Mouse (Mus musculus) ES-E14 (cell line): ENCODE measurements around the gene Rasl10b. TPM values are rescaled to one million over a fixed set of nuclear protein-coding genes. Genes with fewer than 3 reads are reported as not detected.

Experiments
- DNase-seq: peaks from one replicate; pipeline ENCODE4 v3.0.0-alpha.2; 2013; ENCODE audit warnings: low read depth, low spot score
- H3K27ac ChIP-seq: 2 replicates; pipeline ENCODE4 v1.5.1; 2012; ENCODE audit warnings: low read depth, mild to moderate bottlenecking, low read length, moderate library complexity, mixed read lengths; ENCODE audit not compliant: poor library complexity, insufficient read depth, severe bottlenecking
- H3K36me3 ChIP-seq: 2 replicates; pipeline ENCODE4 v1.6.1; 2012; ENCODE audit warnings: mild to moderate bottlenecking, low read length, moderate library complexity, mixed read lengths; ENCODE audit not compliant: control insufficient read depth, poor library complexity, insufficient read depth, severe bottlenecking
- H3K4me1 ChIP-seq, 2 experiments: fragments of 150-350 bp in 1 of 2; sonication (generic) in 1 of 2; 2 replicates each; pipeline ENCODE4 v1.6.1; 2012; ENCODE audit warnings: low read length in 2 of 2, mild to moderate bottlenecking in 1 of 2, mixed read lengths in 1 of 2; ENCODE audit not compliant: control insufficient read depth in 2 of 2, insufficient read depth in 2 of 2, poor library complexity in 1 of 2
- H3K4me3 ChIP-seq, 2 experiments: fragments of 150-350 bp in 1 of 2; sonication (generic) in 1 of 2; 2 replicates each; pipeline ENCODE4 v1.5.1; 2012; ENCODE audit warnings: low read length in 2 of 2, low read depth in 1 of 2, mild to moderate bottlenecking in 1 of 2, mixed read lengths in 1 of 2; ENCODE audit not compliant: insufficient read depth in 1 of 2, poor library complexity in 1 of 2, severe bottlenecking in 1 of 2
- H3K9ac ChIP-seq: 2 replicates; pipeline ENCODE4 v1.6.1; 2012; ENCODE audit warnings: low read depth, mild to moderate bottlenecking, low read length, mixed read lengths; ENCODE audit not compliant: poor library complexity, insufficient read depth, severe bottlenecking
- H3K9me3 ChIP-seq: fragments of 150-350 bp; sonication (generic); 2 replicates; pipeline ENCODE4 v1.6.1; 2012; ENCODE audit warnings: low read depth, mild to moderate bottlenecking, low read length; ENCODE audit not compliant: control insufficient read depth, insufficient read depth
- CHD2 ChIP-seq: IDR thresholded peaks from 2 replicates; pipeline ENCODE4 v1.6.1; 2014; ENCODE audit warnings: mild to moderate bottlenecking, low read depth, low read length, inconsistent platforms
- HCFC1 ChIP-seq: IDR thresholded peaks from 2 replicates; pipeline ENCODE4 v1.6.1; 2012; ENCODE audit warnings: low read length, inconsistent platforms, borderline replicate concordance; ENCODE audit not compliant: insufficient read depth
- MAFK ChIP-seq: IDR thresholded peaks from 2 replicates; pipeline ENCODE4 v1.6.1; 2014; ENCODE audit warnings: mild to moderate bottlenecking, low read depth, low read length, inconsistent platforms; ENCODE audit not compliant: insufficient read depth
- ZC3H11A ChIP-seq: IDR thresholded peaks from 2 replicates; pipeline ENCODE4 v1.6.1; 2012; ENCODE audit warnings: low read depth, mild to moderate bottlenecking, inconsistent platforms, low read length, borderline replicate concordance
- ZNF384 ChIP-seq: IDR thresholded peaks from 2 replicates; pipeline ENCODE4 v1.6.1; 2012; ENCODE audit warnings: low read depth, low read length, inconsistent platforms
- in situ Hi-C, 2 experiments: fragments of 600-800 bp; cut with MboI; formaldehyde crosslinking; loops; one replicate each; pipeline ENCODE4 v1.15.1; 2025; ENCODE audit warnings: low sequenced_read_pairs in 2 of 2, inconsistent platforms in 1 of 2; ENCODE audit not compliant: unreplicated experiment in 2 of 2
- total RNA-seq: library from RNA; depleted of rRNA; stranded (reverse); fragments of 300-350 nt; gene quantifications from 2 replicates; pipeline ENCODE4 v1.2.3, GENCODE M21; 2012

Gene Rasl10b
- total RNA-seq, 1 experiment = 1.9 TPM

GRCm38 (mm10) chr11:83443824-83444223 lies 34.9 kb downstream of the Rasl10b start:
- Histone ChIP-seq H3K4me1 (peaks cover 4 to 21% of the 10 kb centered on the region in 2 experiments), H3K9ac (no peak overlapping the region), H3K27ac (no peak overlapping the region), H3K36me3 (0 out of 2 replicates have a peak, but pooled peaks cover 2% of the 10 kb centered on the region), H3K9me3 (no peaks in the 10 kb centered on the region), H3K4me3 (peak overlapping the region in 1 of 2 experiments; percentile 61; a peak in 1 of 4 replicates)
- in situ Hi-C loops = no loop called here
- DNase-seq = no peak
- no peak for TF ChIP-seq HCFC1
- TF ChIP-seq ZC3H11A = no peak
- no peak for TF ChIP-seq CHD2
- no peak for TF ChIP-seq ZNF384
- TF ChIP-seq MAFK = no peak

DNA sequence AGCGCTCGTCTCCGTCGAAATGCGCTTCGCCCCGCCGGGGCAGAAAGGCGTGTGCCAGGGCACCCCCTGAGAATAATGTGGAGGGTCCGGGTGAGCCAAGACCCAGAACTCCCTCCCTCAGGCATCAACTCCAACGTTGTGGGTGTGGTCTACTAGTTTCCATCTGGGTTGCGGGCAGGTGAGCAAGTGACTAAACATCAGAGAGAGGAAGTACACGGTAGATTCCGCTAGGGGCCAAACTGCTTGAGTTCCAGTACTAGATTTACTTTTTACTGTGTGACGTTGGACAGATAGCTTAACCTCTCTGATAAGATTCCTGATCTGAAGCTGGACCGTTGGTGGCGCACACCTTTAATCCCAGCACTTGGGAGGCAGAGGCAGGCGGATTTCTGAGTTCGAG lies 36.1 kb downstream of the Rasl10b start:
- H3K27ac ChIP-seq = no peak overlapping the region
- in situ Hi-C loops = no loop called here
- no peaks in the 10 kb centered on the region for H3K9me3 ChIP-seq
- TF ChIP-seq ZC3H11A (no peak), MAFK (no peak), CHD2 (no peak), HCFC1 (no peak), ZNF384 (no peak)
- H3K4me3 ChIP-seq = peak overlapping the region; percentile 51 to 61
- 0 out of 2 replicates have a peak, but pooled peaks cover 2% of the 10 kb centered on the region for H3K36me3 ChIP-seq
- peak overlapping the region; percentile 42 for H3K9ac ChIP-seq
- H3K4me1 ChIP-seq = peaks cover 4 to 31% of the 10 kb centered on the region in 2 experiments
- DNase-seq = peak; percentile 62

DNA sequence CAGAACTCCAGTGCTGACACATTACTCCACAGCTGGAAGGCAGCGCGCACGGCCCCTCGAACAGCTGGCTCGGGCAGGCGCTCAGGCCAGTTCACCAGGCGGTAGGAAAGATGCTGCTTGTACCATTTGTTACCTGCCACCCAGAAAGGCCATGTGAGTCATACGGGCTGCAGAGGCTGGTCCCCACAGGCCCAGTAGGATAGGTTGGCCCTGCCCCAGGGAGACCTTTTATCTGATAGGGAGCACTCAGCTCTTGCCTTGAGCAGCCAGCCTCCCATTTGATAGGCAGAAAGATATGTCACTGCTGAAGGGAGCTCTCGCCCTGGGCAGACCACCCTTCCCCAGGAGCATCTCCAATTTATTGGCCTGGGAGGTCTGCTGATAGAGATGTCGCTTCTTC lies 38.7 kb downstream of the Rasl10b start:
- in situ Hi-C loops = no loop called here
- Histone ChIP-seq H3K4me1 (peaks cover 4 to 31% of the 10 kb centered on the region in 2 experiments), H3K27ac (no peak overlapping the region; the same call in 1 of the 2 replicates)

DNA sequence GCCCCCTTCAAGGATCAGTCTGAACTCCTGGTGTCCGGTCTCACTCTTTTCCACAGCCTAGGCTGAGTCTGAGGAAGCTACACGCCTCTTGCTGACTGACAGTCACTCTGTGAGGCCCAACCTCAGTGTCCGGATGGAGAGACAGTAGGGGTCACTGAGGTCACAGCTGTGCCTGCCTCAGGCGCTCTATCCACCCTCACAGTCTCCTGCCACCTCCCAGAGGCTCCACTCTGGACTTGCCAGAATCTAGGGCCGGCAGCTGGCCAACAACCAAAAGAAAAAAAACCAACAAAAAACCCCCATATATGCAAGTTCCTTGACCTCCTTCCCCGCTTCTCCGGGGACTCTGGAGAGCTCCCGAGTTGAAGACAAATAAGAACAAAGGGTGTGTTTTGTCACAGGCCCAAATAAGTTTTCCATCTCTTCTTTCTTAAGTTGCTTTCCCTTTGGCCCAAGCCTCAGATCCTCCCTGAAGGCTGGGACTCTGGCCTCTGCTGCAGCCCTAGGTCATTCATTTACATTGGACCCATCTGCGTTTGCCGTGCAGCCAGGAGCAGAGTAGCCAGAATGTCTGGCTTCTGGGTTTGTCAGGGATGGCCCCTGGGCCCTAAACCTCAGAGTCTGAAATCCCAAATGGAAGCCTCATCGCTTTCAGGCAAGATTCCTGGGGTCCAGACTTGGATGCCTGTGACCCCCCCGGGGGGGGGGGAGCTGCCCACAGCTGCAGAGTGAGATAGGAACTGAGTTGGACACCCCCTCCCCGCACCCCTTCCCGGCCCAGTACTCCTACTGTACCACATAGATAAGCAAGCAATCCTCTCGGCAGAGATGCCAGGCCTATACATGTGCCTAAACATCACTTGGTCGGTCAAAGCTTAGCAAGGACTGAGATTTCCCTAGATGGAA lies 39.3 kb downstream of the Rasl10b start:
- TF ChIP-seq MAFK (no peak), ZNF384 (no peak), ZC3H11A (no peak), CHD2 (no peak), HCFC1 (no peak)
- H3K9me3 ChIP-seq = no peaks in the 10 kb centered on the region
- H3K4me3 ChIP-seq = no peak overlapping the region
- in situ Hi-C loops = no loop called here
- H3K36me3 ChIP-seq = no peaks in the 10 kb centered on the region
- H3K9ac ChIP-seq = no peak overlapping the region
- H3K4me1 ChIP-seq = peaks cover 4 to 30% of the 10 kb centered on the region in 2 experiments
- no peak for DNase-seq
- peak overlapping the region; percentile 3; the same call in 1 of the 2 replicates for H3K27ac ChIP-seq

More for the DNA sequence above, 38.7 kb downstream of the Rasl10b start:
- TF ChIP-seq CHD2 (no peak), MAFK (no peak), ZNF384 (no peak), HCFC1 (no peak), ZC3H11A (no peak)
- Histone ChIP-seq H3K4me3 (no peak overlapping the region), H3K36me3 (no peaks in the 10 kb centered on the region), H3K9ac (no peak overlapping the region), H3K9me3 (no peaks in the 10 kb centered on the region)
- no peak for DNase-seq
